Mouse (Mus musculus): ENCODE results near the gene Nlrp1a. TPM values are rescaled to one million over a fixed set of nuclear protein-coding genes. Genes with fewer than 3 reads are reported as not detected.

The Nlrp1a gene
- total RNA-seq (2021) = 1 to 10 TPM in 1 of 2 experiments, under 1 TPM in 1; 0.95 to 1.1 TPM

- DNase-seq (ENCODE audit: low spot score) = no peak
- intact Hi-C loops (cut with DNase I) = loop anchor here (10.0 kb wide), 1 partner anchor 120 kb away; no protein-coding TSS in a partner anchor
Observed at GRCm38 (mm10) chr11:71144661-71145060, at the start of gene Nlrp1a. Nlrp1a (minus strand) TSS chr11:71144704.

GRCm38 (mm10) chr11:71169633-71170032, 25.1 kb upstream of the Nlrp1a start:
- DNase-seq (ENCODE audit: low spot score) = no peak
- intact Hi-C loops (cut with DNase I) = no loop called here

- DNase-seq (ENCODE audit: low spot score) = no peak
- intact Hi-C loops (cut with DNase I) = no loop called here
Observed at GRCm38 (mm10) chr11:71164139-71164538, 19.6 kb upstream of the Nlrp1a start.

GRCm38 (mm10) chr11:71159439-71160136, 15.1 kb upstream of the Nlrp1a start:
- no peak for DNase-seq (ENCODE audit: low spot score)
- intact Hi-C loops (cut with DNase I) = no loop called here

DNA sequence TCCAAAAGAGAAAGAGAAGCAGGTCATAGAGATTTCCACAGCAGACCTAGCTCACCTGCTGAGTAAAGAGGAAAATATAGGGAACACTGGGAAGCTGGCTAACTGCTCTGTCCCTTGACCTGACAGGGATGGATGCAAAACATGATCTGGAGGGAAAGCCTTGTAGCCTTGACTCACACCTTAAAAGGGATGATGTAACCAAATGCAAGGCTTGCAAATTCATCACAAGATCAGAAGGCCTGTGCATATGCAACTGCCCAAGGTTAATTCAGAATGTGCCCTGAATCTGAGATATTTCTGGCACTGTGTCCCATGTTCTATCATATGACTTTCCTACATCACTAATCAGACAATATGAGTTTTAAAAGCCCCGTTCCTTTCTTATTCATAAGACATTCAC, 10.8 kb upstream of the Nlrp1a start:
- intact Hi-C loops (cut with DNase I) = no loop called here
- no peak for DNase-seq (ENCODE audit: low spot score)

GRCm38 (mm10) chr11:71142031-71142430, 2.5 kb downstream of the Nlrp1a start:
- DNase-seq (ENCODE audit: low spot score) = no peak
- intact Hi-C loops (cut with DNase I) = loop anchor here (10.0 kb wide), 1 partner anchor 117 kb away; no protein-coding TSS in a partner anchor

- DNase-seq (ENCODE audit: low spot score) = no peak
- intact Hi-C loops (cut with DNase I) = no loop called here
Observed at GRCm38 (mm10) chr11:71107128-71107527, 37.4 kb downstream of the Nlrp1a start.

GRCm38 (mm10) chr11:71106261-71107021, 38.1 kb downstream of the Nlrp1a start:
- no peak for DNase-seq (ENCODE audit: low spot score)
- intact Hi-C loops (cut with DNase I) = no loop called here

GRCm38 (mm10) chr11:71103931-71104330, 40.6 kb downstream of the Nlrp1a start:
- intact Hi-C loops (cut with DNase I) = loop anchor here (2.0 kb wide), 1 partner anchor 145 kb away; no protein-coding TSS in a partner anchor
- no peak for DNase-seq (ENCODE audit: low spot score)

- no peak for DNase-seq (ENCODE audit: low spot score)
- intact Hi-C loops (cut with DNase I) = no loop called here
Observed at GRCm38 (mm10) chr11:71076342-71076741, 68.2 kb downstream of the Nlrp1a start.

DNA sequence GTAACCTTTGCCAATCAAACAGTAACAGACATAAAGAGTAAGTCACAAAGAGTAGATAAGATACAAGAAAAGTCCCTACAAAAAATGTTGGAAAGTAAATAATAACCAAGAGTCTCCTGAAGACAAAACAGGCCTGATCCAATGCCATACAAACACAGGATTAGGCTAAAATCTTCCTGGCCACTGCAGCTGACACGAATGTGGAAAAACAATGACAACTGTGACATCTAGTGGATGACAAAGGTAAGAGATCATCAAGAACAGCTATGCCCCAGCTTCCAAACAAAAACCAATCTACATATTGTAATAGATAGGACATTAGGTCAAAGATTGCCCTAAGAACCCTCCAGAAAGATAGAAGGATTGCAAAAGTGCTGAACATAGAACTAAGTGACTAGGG, 92.0 kb downstream of the Nlrp1a start:
- intact Hi-C loops (cut with DNase I) = loop anchor here (5.0 kb wide), 2 partner anchors 70 to 275 kb away; partner anchors contain the start of gene C1qbp
- DNase-seq (ENCODE audit: low spot score) = no peak

Other genes starting within 250 kb of the Nlrp1a start
- gene Nup88, start 174.7 kb downstream of the Nlrp1a start, total RNA-seq (2021) = 10 to 100 TPM; 47.0 TPM
- gene Rpain, start 174.5 kb downstream of the Nlrp1a start, total RNA-seq (2021) = 10 to 100 TPM; 15.2 to 15.7 TPM
- 100 to 1,000 TPM; 218 to 234 TPM for gene C1qbp, start 161.7 kb downstream of the Nlrp1a start, total RNA-seq (2021)
- 1 to 10 TPM; 8.1 to 9.3 TPM for gene Dhx33, start 140.3 kb downstream of the Nlrp1a start, total RNA-seq (2021)
- gene Mis12, start 125.1 kb downstream of the Nlrp1a start, total RNA-seq (2021) = 1 to 10 TPM; 6.2 to 7.1 TPM
- 10 to 100 TPM; 34.8 to 35.6 TPM for gene Derl2, start 124.9 kb downstream of the Nlrp1a start, total RNA-seq (2021)
- gene 6330403K07Rik, start 111.2 kb downstream of the Nlrp1a start, total RNA-seq (2021) = under 1 TPM; 0.49 to 0.75 TPM
- under 1 TPM; 0.10 to 0.20 TPM for gene Nlrp1b, start 86.0 kb upstream of the Nlrp1a start, total RNA-seq (2021)

Data from heart, postnatal 25 days (tissue).